Mouse (Mus musculus) thymus, adult 2 months (tissue): ENCODE measurements around the gene Hdac4.

Experiments used
- CTCF ChIP-seq: fragments of 200-500 bp; IDR thresholded peaks from 2 replicates; pipeline ENCODE4 v1.5.1; 2012; ENCODE audit warnings: mild to moderate bottlenecking, control low read depth, low read length, moderate library complexity, borderline replicate concordance; ENCODE audit not compliant: control insufficient read depth, poor library complexity, insufficient read depth; ENCODE audit errors: extremely low read depth
- POLR2A ChIP-seq: fragments of 200-500 bp; IDR thresholded peaks from 2 replicates; pipeline ENCODE4 v1.6.1; 2012; ENCODE audit warnings: mild to moderate bottlenecking, low read length, control low read depth, moderate library complexity; ENCODE audit not compliant: control insufficient read depth, poor library complexity, insufficient read depth; ENCODE audit errors: extremely low read depth

DNA sequence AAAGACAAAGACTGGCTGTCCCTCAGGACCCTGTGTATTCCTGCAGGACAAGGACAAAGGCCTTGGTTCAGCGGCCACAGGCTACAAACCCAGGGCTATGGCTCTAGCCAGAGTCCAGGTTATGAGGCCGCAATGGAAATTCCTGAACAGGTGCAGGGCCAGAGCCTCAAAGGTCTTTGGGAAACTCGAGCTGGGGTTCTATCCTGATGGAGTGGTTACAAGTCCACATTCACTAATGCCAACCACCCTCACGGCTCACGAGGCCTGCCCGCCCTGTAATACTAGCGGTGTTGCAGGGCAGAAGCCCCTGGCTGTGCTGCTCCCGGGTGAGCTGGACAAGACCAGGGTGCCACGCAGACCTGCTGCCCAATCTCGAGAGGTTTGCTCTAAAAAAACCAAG is 264.3 kb downstream of the Hdac4 start:
- TF ChIP-seq POLR2A, result no peak
- TF ChIP-seq CTCF, result no peak
